Mouse (Mus musculus) testis, postnatal 10 days (tissue): Measurements from ENCODE around the gene Pnmal2.

Source experiments
- DNase-seq: peaks from one replicate; pipeline ENCODE4 v3.0.0; 2021; ENCODE audit warnings: low spot score

Pnmal2 gene

GRCm38 (mm10) chr7:16944061-16944807 is at the start of gene Pnmal2:
TSS of gene Pnmal2 (plus strand) at chr7:16944682.
- DNase-seq: peak; percentile 87

- DNase-seq: peak; percentile 91
Observed at GRCm38 (mm10) chr7:16895000-16895399, 49.5 kb upstream of the Pnmal2 start.

- peak; percentile 42 for DNase-seq
Observed at GRCm38 (mm10) chr7:16895511-16895910, 49.0 kb upstream of the Pnmal2 start.

GRCm38 (mm10) chr7:16900526-16900925 is 44.0 kb upstream of the Pnmal2 start:
- no peak for DNase-seq

DNA sequence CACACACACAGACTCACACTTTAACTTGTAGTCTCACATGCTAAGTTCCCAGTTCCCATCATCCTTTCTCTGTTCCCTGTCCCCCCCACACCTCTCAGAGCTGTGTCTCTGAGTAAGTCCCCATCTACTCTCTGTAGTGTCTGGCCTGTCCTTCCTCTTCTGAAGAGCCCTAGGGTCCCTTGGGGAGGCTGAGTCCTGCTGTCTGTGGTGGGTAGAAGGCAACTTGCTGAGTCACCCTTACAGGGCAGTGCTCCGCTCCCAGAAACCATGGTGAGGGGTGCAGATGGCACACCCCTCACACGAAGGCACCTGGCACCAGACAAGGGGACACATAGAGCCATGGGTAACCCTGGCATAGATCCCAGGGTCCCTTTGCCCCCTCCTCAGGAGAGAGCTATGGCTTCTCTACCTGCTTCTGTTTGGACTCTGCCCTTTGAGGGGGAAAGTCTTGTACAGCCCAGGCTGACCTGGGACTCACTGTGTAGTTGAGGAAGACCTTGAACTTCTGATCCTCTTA is 41.0 kb upstream of the Pnmal2 start:
- DNase-seq: no peak

GRCm38 (mm10) chr7:16904120-16904675 is 40.3 kb upstream of the Pnmal2 start:
- DNase-seq: no peak

DNA sequence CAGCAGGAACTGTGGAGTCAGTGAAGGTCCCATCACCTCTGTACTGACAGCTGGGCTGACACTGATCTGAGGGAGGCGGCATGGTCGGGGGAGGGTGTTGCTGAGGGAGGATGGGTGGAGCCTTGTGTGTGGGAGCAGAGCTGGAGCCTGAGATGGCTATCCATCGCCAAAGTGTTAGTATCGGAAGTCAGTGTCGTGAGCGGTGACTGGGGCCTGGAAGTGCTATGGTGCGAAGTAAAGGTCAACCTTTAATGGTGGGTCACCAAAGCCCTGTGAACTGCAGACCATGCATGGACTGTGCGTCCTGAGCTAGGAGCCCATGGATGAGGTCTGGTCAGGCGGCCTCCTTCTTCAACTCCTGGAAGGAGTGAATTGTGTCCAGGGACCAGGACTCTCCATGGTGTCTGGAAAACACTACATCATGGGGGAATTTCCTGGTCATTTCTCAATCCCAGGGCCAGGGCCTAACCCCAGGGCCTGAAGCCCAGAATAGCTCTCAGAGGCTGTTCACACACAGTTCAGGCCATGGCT is 38.9 kb upstream of the Pnmal2 start:
- DNase-seq: no peak

GRCm38 (mm10) chr7:16906281-16906680 is 38.2 kb upstream of the Pnmal2 start, which contains the start of gene Ptgir:
TSS of gene Ptgir (plus strand) at chr7:16906490.
- DNase-seq: no peak

DNA sequence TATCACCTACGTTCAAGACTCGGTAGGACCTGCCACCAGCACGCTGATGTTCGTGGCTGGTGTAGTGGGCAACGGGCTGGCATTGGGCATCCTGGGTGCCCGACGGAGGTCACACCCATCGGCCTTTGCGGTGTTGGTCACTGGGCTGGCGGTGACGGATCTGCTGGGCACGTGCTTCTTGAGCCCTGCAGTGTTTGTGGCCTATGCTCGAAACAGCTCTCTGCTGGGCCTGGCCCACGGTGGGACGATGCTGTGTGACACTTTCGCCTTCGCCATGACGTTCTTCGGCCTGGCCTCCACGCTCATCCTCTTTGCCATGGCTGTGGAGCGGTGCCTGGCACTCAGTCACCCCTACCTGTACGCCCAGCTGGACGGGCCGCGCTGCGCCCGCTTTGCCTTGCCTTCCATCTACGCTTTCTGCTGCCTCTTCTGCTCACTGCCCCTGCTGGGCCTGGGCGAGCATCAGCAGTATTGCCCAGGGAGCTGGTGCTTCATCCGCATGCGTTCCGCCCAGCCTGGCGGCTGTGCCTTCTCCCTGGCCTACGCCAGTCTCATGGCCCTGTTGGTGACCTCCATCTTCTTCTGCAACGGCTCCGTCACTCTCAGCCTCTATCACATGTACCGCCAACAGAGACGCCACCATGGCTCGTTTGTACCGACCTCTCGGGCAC is 37.5 kb upstream of the Pnmal2 start:
- DNase-seq: no peak

GRCm38 (mm10) chr7:16907842-16908241 is 36.6 kb upstream of the Pnmal2 start:
- no peak for DNase-seq

GRCm38 (mm10) chr7:16908367-16908766 is 36.1 kb upstream of the Pnmal2 start:
- no peak for DNase-seq

GRCm38 (mm10) chr7:16908859-16909258 is 35.6 kb upstream of the Pnmal2 start:
- no peak for DNase-seq

DNA sequence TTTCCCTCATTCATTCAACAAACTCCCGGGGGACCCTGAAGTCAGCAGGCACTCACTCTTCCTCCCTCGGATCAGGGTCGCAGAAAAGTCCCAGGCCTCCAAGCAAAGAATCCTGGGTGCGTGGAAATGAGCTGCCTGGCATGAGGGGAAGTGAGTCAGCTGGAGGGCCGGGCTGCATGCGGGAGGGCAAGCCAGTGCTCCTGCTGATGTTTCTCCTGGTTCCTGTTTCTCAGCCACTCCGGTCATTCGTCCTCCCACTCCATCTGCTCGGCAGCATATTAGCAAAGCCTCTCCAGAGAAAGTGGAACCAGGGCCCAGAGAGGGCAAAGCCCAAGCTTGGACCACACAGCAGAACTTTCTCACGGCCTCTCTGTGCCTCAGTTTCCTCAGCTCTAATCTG is 34.6 kb upstream of the Pnmal2 start:
- no peak for DNase-seq

GRCm38 (mm10) chr7:16911904-16912303 is 32.6 kb upstream of the Pnmal2 start:
- no peak for DNase-seq

- DNase-seq: no peak
Observed at GRCm38 (mm10) chr7:16912360-16912759, 32.1 kb upstream of the Pnmal2 start.

DNA sequence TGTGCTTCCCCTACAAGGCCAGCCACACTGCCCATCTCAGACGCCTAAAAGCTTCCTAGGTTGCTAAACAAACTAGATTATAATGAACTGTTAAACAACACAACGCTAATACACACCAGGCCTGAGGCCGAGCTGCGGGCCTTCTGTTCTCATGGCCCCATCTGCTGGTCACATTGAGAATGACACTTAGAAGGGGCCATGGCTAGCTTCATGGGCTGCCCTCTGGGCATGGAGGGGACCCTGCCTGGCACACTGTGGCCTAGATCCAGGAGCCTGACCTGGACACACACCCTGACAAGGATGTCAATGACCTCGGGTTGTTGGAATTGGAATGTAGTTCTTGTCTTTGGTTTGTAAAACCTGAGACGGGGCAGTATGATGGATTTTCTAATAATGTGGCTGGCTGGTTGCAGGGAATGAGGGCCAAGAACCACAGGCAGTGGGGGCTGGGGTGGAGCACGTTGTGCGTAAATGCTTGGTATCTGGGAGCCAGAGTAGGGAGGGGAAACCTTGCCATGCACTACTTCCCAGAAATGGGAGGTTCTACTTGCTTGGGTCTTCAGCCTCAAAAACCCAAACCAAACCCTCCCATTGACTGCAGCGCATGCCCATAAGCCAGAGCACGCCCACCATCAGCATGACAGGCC is 30.6 kb upstream of the Pnmal2 start:
- peak; percentile 85 for DNase-seq

DNA sequence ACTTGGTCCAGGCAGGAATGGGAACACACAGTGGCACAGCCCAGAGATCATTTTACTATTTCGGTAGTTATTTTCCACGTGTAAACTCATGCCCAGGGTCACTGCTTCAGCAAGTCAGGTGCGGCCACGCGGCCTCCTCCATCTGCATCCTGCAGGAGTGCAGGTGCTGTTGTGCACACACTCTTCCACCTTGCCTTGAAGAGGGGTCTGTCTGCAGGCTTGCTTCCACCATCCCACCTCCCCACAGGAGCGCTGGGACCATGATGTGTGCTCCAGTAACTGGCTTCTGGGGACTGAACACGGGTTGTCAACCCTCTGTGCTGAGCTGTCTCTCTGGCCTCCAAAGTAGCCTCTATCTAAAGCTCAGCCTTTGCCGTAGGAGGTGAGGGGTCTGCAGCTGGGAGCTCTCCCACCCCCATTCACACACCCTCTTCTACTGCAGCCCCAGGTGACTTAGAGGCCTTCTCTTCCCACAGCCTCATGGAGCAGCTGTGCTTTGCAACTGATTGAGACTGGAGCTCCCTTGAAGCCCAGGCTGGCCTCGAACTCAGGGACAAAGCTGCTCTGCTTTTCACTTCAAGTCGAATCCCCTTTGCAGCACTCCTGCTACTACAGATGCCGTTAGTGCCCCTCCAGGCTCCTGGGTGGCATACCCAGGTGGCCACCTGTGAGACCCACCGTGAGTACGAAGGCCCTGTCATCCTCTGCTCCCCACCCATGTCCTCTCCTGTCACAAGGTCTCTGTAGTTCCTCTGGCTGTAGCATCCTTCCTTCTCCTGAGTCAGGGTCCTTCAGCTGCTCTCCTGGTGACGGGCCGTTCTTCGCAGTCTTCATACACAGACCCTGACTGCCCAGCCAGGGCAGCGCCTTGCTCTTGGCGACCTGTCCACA is 29.8 kb upstream of the Pnmal2 start:
- DNase-seq: peak; percentile 42

GRCm38 (mm10) chr7:16915461-16916340 is 28.8 kb upstream of the Pnmal2 start:
- no peak for DNase-seq

DNA sequence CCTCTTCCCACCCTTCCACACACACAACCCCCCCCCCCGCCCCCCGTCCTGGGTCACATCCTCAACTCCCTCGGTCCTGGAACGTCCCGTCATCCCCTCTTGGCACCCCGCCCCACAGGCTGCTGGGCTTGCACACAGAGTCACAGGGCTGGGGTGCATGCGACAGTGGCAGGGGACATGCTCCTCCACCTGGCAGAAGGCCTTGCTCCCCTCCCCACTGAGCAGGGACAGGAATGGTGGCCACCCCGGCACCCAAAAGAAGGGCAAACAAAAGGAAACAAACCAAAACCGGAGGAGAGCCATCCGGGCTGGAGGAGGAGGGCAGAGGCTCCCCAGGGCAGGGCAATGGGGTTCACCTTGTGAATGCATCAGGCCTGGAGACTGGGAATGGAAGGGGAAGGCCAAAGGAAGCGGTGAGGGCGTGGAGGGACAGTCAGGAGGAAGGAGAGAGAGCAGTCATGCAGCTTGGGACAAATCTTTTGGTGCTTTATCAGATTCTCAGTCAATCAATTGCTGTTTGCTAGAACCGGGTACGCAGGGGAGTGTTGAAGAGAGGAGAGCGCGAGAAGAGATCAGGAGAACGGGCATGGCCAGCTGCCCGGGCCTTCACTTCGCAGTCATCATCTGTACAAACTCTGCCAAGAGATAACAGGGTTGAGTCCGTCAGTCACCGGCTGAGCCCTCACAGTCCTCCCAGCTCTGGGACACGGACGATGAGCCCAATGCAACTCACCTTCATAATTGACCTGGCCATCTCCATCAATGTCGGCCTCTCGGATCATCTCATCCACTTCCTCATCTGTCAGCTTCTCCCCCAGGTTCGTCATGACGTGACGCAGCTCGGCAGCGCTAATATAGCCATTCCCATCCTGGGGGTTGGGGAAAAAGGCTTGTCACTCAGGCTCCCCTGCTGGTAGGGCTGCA is 27.9 kb upstream of the Pnmal2 start:
- peak; percentile 75 for DNase-seq
